Mouse (Mus musculus): Measurements from ENCODE around the gene Dkkl1. TPM values are rescaled to one million over a fixed set of nuclear protein-coding genes. Genes with fewer than 3 reads are reported as not detected.

Gene Dkkl1
- polyA plus RNA-seq, 1 experiment from 2014 or later: 10.5 TPM

- Histone ChIP-seq H3K4me3 (ENCODE audit: low read depth, low read length) (no peak overlapping the region), H3K4me2 (ENCODE audit: low read length) (no peak overlapping the region), H3K4me1 (ENCODE audit: control insufficient read depth, insufficient read depth, low read length) (peaks cover 2% of the 10 kb centered on the region; the same call in 1 of the 2 replicates), H3K9me3 (replicated peaks; ENCODE audit: control insufficient read depth, low read length, poor library complexity, severe bottlenecking) (no peaks in the 10 kb centered on the region), H3K27me3 (ENCODE audit: control insufficient read depth, insufficient read depth, low read depth, low read length) (no peaks in the 10 kb centered on the region), H3K9ac (ENCODE audit: low read depth, low read length) (no peak overlapping the region), H3K36me3 (ENCODE audit: control insufficient read depth, insufficient read depth, low read length) (no peaks in the 10 kb centered on the region), H3K27ac (ENCODE audit: low read length) (no peak overlapping the region)
- 69% methylated on average over 5 of the region's 5 CpGs for WGBS
- ATAC-seq: no peak
Measured at GRCm38 (mm10) chr7:45196994-45197393, 15.0 kb downstream of the Dkkl1 start.

GRCm38 (mm10) chr7:45196176-45196535, 15.8 kb downstream of the Dkkl1 start:
- Histone ChIP-seq H3K27ac (ENCODE audit: low read length) (no peak overlapping the region), H3K4me2 (ENCODE audit: low read length) (no peak overlapping the region), H3K4me1 (ENCODE audit: control insufficient read depth, insufficient read depth, low read length) (peaks cover 2% of the 10 kb centered on the region; the same call in 1 of the 2 replicates), H3K9me3 (replicated peaks; ENCODE audit: control insufficient read depth, low read length, poor library complexity, severe bottlenecking) (no peaks in the 10 kb centered on the region), H3K36me3 (ENCODE audit: control insufficient read depth, insufficient read depth, low read length) (no peaks in the 10 kb centered on the region), H3K4me3 (ENCODE audit: low read depth, low read length) (no peak overlapping the region), H3K27me3 (ENCODE audit: control insufficient read depth, insufficient read depth, low read depth, low read length) (no peaks in the 10 kb centered on the region), H3K9ac (ENCODE audit: low read depth, low read length) (no peak overlapping the region)
- no peak for ATAC-seq
- 80% methylated on average over 4 of the region's 4 CpGs for WGBS

GRCm38 (mm10) chr7:45195341-45196175, 16.4 kb downstream of the Dkkl1 start:
- peaks cover 2% of the 10 kb centered on the region; the same call in 1 of the 2 replicates for H3K4me1 ChIP-seq (ENCODE audit: control insufficient read depth, insufficient read depth, low read length)
- H3K4me3 ChIP-seq (ENCODE audit: low read depth, low read length): no peak overlapping the region
- no peaks in the 10 kb centered on the region for H3K27me3 ChIP-seq (ENCODE audit: control insufficient read depth, insufficient read depth, low read depth, low read length)
- H3K36me3 ChIP-seq (ENCODE audit: control insufficient read depth, insufficient read depth, low read length): no peaks in the 10 kb centered on the region
- 57% methylated on average over 13 of the region's 13 CpGs for WGBS
- ATAC-seq: no peak
- no peak overlapping the region for H3K4me2 ChIP-seq (ENCODE audit: low read length)
- no peak overlapping the region for H3K27ac ChIP-seq (ENCODE audit: low read length)
- H3K9ac ChIP-seq (ENCODE audit: low read depth, low read length): 0 out of 2 replicates have a peak overlapping the region, but pooled peaks have one; percentile 30
- no peaks in the 10 kb centered on the region for H3K9me3 ChIP-seq (replicated peaks; ENCODE audit: control insufficient read depth, low read length, poor library complexity, severe bottlenecking)

GRCm38 (mm10) chr7:45193871-45194785, 17.8 kb downstream of the Dkkl1 start:
- no peak for ATAC-seq
- Histone ChIP-seq H3K4me2 (ENCODE audit: low read length) (no peak overlapping the region), H3K9ac (ENCODE audit: low read depth, low read length) (no peak overlapping the region), H3K4me3 (ENCODE audit: low read depth, low read length) (no peak overlapping the region), H3K9me3 (replicated peaks; ENCODE audit: control insufficient read depth, low read length, poor library complexity, severe bottlenecking) (no peaks in the 10 kb centered on the region), H3K27me3 (ENCODE audit: control insufficient read depth, insufficient read depth, low read depth, low read length) (no peaks in the 10 kb centered on the region), H3K4me1 (ENCODE audit: control insufficient read depth, insufficient read depth, low read length) (peaks cover 2% of the 10 kb centered on the region; the same call in 1 of the 2 replicates), H3K27ac (ENCODE audit: low read length) (no peak overlapping the region), H3K36me3 (ENCODE audit: control insufficient read depth, insufficient read depth, low read length) (no peaks in the 10 kb centered on the region)
- WGBS: 72% methylated on average over 17 of the region's 17 CpGs

- peaks cover 2% of the 10 kb centered on the region; the same call in 1 of the 2 replicates for H3K4me1 ChIP-seq (ENCODE audit: control insufficient read depth, insufficient read depth, low read length)
- no peaks in the 10 kb centered on the region for H3K9me3 ChIP-seq (replicated peaks; ENCODE audit: control insufficient read depth, low read length, poor library complexity, severe bottlenecking)
- no peak overlapping the region for H3K4me2 ChIP-seq (ENCODE audit: low read length)
- no peak overlapping the region for H3K4me3 ChIP-seq (ENCODE audit: low read depth, low read length)
- 67% methylated on average over 5 of the region's 5 CpGs for WGBS
- no peak for ATAC-seq
- no peak overlapping the region for H3K27ac ChIP-seq (ENCODE audit: low read length)
- H3K9ac ChIP-seq (ENCODE audit: low read depth, low read length): no peak overlapping the region
- no peaks in the 10 kb centered on the region for H3K27me3 ChIP-seq (ENCODE audit: control insufficient read depth, insufficient read depth, low read depth, low read length)
- H3K36me3 ChIP-seq (ENCODE audit: control insufficient read depth, insufficient read depth, low read length): no peaks in the 10 kb centered on the region
Measured at GRCm38 (mm10) chr7:45193406-45193805, 18.5 kb downstream of the Dkkl1 start.

- peaks cover 1% of the 10 kb centered on the region; the same call in 1 of the 2 replicates for H3K27me3 ChIP-seq (ENCODE audit: control insufficient read depth, insufficient read depth, low read depth, low read length)
- no peaks in the 10 kb centered on the region for H3K4me1 ChIP-seq (ENCODE audit: control insufficient read depth, insufficient read depth, low read length)
- H3K27ac ChIP-seq (ENCODE audit: low read length): no peak overlapping the region
- WGBS: 82% methylated on average over 7 of the region's 7 CpGs
- H3K4me3 ChIP-seq (ENCODE audit: low read depth, low read length): no peak overlapping the region
- no peak overlapping the region for H3K9ac ChIP-seq (ENCODE audit: low read depth, low read length)
- H3K36me3 ChIP-seq (ENCODE audit: control insufficient read depth, insufficient read depth, low read length): no peaks in the 10 kb centered on the region
- H3K4me2 ChIP-seq (ENCODE audit: low read length): no peak overlapping the region
- H3K9me3 ChIP-seq (replicated peaks; ENCODE audit: control insufficient read depth, low read length, poor library complexity, severe bottlenecking): no peaks in the 10 kb centered on the region
- no peak for ATAC-seq
Measured at GRCm38 (mm10) chr7:45192585-45193310, 19.2 kb downstream of the Dkkl1 start.

GRCm38 (mm10) chr7:45191803-45192363, 20.1 kb downstream of the Dkkl1 start:
- no peaks in the 10 kb centered on the region for H3K4me1 ChIP-seq (ENCODE audit: control insufficient read depth, insufficient read depth, low read length)
- WGBS: 28% methylated on average over 8 of the region's 8 CpGs
- H3K4me3 ChIP-seq (ENCODE audit: low read depth, low read length): no peak overlapping the region
- H3K36me3 ChIP-seq (ENCODE audit: control insufficient read depth, insufficient read depth, low read length): no peaks in the 10 kb centered on the region
- H3K27ac ChIP-seq (ENCODE audit: low read length): no peak overlapping the region
- no peaks in the 10 kb centered on the region for H3K9me3 ChIP-seq (replicated peaks; ENCODE audit: control insufficient read depth, low read length, poor library complexity, severe bottlenecking)
- peaks cover 3% of the 10 kb centered on the region; the same call in 1 of the 2 replicates for H3K27me3 ChIP-seq (ENCODE audit: control insufficient read depth, insufficient read depth, low read depth, low read length)
- no peak for ATAC-seq
- no peak overlapping the region for H3K4me2 ChIP-seq (ENCODE audit: low read length)
- H3K9ac ChIP-seq (ENCODE audit: low read depth, low read length): no peak overlapping the region

GRCm38 (mm10) chr7:45191161-45191560, 20.8 kb downstream of the Dkkl1 start:
- H3K4me2 ChIP-seq (ENCODE audit: low read length): no peak overlapping the region
- H3K9me3 ChIP-seq (replicated peaks; ENCODE audit: control insufficient read depth, low read length, poor library complexity, severe bottlenecking): no peaks in the 10 kb centered on the region
- no peaks in the 10 kb centered on the region for H3K36me3 ChIP-seq (ENCODE audit: control insufficient read depth, insufficient read depth, low read length)
- H3K27ac ChIP-seq (ENCODE audit: low read length): no peak overlapping the region
- H3K4me3 ChIP-seq (ENCODE audit: low read depth, low read length): no peak overlapping the region
- WGBS: 81% methylated on average over 2 of the region's 2 CpGs
- no peaks in the 10 kb centered on the region for H3K4me1 ChIP-seq (ENCODE audit: control insufficient read depth, insufficient read depth, low read length)
- ATAC-seq: no peak
- no peak overlapping the region for H3K9ac ChIP-seq (ENCODE audit: low read depth, low read length)
- peaks cover 3% of the 10 kb centered on the region; the same call in 1 of the 2 replicates for H3K27me3 ChIP-seq (ENCODE audit: control insufficient read depth, insufficient read depth, low read depth, low read length)

Measured in midbrain, embryonic 16.5 days (tissue).